Mouse (Mus musculus): ENCODE data around the gene Crybb3.

Gene Crybb3

GRCm38 (mm10) chr5:113102455-113102854, 21.1 kb upstream of the Crybb3 start:
- no peak for DNase-seq (ENCODE audit: low read depth)

DNA sequence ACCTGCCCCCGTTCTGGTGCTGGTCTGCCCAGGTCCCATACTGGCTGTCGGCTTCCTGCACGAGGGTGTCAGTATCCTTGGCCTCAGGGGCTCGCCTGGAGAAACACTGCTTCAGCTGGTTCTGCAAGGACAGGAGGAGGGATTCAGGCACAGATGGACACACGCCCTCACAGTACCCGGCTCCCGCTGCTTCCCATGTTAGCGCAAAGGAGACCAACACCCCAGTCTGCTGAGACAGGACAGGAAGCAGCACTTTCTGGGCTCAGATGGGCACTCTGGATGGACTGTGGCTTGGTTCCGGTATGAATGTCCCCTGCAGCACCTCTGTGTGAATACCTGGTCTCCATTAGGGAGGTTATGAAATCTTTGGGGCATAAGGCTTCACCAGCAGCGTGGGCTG, 20.1 kb upstream of the Crybb3 start:
- no peak for DNase-seq (ENCODE audit: low read depth)

DNA sequence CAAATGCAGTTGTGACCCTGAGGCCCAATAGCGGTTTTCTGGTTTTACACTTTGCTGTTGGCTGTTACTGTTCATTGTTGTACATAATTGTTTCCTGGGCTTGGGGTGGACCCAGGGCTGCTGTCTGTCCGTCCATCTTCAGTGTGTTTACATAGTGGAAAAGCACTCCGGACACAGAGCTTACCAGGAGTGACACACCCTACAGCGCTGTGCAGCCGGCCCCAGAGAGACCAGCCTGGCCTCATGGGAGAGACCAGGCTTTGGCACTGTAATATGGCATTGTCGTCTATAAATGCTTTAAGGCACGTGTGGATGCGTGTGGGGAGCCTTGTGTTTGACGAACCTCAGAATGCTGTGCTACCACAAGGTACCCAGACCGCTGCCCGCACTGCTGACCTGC, 19.0 kb upstream of the Crybb3 start:
- DNase-seq (ENCODE audit: low read depth): no peak

GRCm38 (mm10) chr5:113099546-113099945, 18.2 kb upstream of the Crybb3 start:
- DNase-seq (ENCODE audit: low read depth): peak; percentile 82

- DNase-seq (ENCODE audit: low read depth): no peak
Measured at GRCm38 (mm10) chr5:113097551-113097950, 16.2 kb upstream of the Crybb3 start.

DNA sequence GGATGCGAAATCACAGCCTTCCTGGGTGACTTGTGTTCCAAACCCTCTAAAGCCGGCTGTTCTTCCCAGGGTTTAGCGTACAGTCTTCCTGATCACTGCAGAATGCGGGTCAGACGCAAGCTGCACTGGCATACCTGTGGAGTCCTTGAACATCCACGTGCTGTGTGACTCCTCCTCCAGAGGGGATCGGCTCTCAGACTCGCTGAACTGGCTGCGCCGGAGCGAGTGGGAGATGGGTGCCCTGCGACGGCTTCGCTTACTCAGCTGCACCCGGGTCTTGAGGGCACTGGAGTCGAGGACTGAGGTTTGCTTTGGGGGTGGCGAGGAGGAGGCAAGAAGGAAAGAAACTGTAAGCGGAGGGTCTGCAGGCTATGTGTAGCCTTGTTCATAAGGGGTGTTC, 14.1 kb upstream of the Crybb3 start:
- DNase-seq (ENCODE audit: low read depth): no peak

- no peak for DNase-seq (ENCODE audit: low read depth)
Measured at GRCm38 (mm10) chr5:113092406-113092805, 11.0 kb upstream of the Crybb3 start.

GRCm38 (mm10) chr5:113091162-113091561, 9.8 kb upstream of the Crybb3 start:
- peak; percentile 51 for DNase-seq (ENCODE audit: low read depth)

- no peak for DNase-seq (ENCODE audit: low read depth)
Measured at GRCm38 (mm10) chr5:113090750-113091149, 9.4 kb upstream of the Crybb3 start.

DNA sequence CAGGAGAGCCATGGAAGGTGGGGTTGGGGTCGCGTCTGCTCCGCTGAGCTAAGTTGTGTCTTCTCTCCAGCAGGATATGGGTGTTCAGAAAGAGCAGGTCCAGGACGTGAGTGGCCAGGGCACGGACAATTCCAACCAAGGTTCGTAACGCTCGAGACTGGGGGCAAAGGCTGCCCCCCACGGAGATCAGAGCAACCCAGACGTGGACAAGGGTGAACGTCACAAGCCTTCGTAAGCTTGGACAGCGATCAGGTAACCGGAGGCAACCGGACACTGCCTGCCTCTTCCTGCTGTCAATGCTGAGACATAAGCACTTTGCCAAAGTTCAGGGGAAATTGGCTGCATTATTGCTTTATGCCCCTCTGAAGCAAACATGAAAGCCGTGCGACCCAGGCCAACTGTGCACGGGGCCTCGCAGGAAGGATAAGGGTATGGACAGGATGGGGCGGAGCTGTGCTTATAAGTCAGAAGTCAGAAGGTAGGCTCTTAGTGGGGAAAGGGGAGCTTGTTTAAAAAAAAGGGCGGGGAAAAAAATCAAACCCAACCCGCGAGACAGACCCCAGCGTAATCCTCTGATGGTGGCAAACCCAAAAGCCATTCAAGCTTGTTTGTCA, 8.8 kb upstream of the Crybb3 start:
- DNase-seq (ENCODE audit: low read depth): no peak

GRCm38 (mm10) chr5:113087465-113087864, 6.1 kb upstream of the Crybb3 start:
- DNase-seq (ENCODE audit: low read depth): no peak

GRCm38 (mm10) chr5:113086990-113087389, 5.6 kb upstream of the Crybb3 start:
- no peak for DNase-seq (ENCODE audit: low read depth)

DNA sequence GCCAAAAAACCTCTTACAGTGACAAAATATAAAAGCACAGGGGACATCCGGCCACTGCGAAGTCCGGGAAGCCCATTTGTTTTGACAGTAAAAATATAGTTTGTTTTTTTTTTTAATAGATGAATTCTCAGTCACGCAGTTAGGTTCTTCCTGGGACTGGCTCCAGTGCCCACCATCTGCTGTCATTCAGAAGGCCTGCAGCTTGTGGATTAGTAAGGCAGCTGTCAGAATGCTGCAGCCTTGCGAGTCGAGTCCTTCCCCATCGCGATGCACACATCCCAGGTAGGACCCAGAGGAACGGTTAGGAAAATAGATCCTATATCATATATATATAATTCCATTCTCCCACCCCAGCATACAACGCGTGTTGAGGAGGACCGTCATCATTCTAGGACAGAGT, 5.1 kb upstream of the Crybb3 start:
- no peak for DNase-seq (ENCODE audit: low read depth)

GRCm38 (mm10) chr5:113085931-113086330, 4.5 kb upstream of the Crybb3 start:
- no peak for DNase-seq (ENCODE audit: low read depth)

DNA sequence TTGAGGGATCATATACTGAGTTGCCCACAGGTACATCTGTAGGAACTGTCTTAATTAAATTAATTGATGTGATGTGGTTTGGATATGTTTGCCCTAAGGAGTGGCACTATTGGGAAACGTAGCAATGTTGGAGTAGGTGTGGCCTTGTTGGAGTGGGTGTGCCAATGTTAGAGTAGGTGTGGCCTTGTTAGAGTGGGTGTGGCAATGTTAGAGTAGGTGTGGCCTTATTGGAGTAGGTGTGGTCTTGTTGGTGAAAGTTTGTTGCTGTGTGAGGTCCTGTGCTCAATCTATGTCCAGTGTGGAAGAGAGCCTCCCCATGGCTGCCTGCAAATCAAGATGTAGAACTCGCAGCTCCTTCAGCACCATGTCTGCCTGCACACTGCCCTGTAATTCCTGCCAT, 2.9 kb upstream of the Crybb3 start:
- DNase-seq (ENCODE audit: low read depth): no peak

- no peak for DNase-seq (ENCODE audit: low read depth)
Measured at GRCm38 (mm10) chr5:113082356-113083168, 1.2 kb upstream of the Crybb3 start.

GRCm38 (mm10) chr5:113081020-113081419, 364 bp downstream of the Crybb3 start:
- no peak for DNase-seq (ENCODE audit: low read depth)

DNA sequence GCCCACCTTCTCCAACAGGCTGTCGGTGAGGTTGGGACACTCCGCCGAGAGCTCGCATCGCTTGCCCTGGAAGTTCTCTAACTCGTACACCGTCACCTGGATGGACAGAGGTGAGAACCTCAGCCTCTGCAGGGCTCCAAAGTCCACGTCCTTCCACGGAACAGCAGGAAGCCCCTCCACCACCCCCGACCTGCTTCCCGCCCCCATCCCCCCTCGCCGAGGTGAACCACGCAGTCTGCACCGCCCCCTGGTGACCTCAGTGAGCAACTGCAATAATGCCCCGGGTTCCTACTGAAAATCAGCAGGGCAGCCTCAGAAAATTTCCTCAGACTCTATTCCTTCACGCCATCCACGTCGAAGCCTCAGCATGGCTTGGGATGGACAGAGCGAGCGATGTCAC, 1.6 kb downstream of the Crybb3 start:
- peak; percentile 36 for DNase-seq (ENCODE audit: low read depth)

GRCm38 (mm10) chr5:113078686-113079085, 2.7 kb downstream of the Crybb3 start:
- peak; percentile 44 for DNase-seq (ENCODE audit: low read depth)

GRCm38 (mm10) chr5:113070017-113070416, 11.4 kb downstream of the Crybb3 start, which contains the start of gene Crybb2:
TSS of gene Crybb2 (minus strand) at chr5:113070117.
- DNase-seq (ENCODE audit: low read depth): no peak

DNA sequence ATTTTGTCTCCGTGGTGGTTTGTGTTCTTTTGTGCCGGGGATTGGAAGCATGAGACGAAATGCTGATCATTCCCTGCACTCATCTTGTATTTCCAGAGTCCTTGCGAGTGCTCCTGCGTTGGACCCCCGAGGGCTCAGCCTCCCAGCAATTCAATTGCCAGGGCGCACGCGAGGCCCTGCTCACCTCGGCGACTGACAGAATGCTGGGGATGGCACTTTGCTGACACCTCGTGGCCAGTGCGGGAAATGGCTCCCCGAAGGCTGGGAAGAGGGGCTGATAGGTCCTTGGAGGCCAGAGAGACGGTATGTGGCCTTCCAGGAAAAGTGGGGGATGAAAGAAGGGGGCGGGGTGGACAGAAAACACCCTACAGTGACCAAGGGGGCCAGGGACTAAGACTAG, 27.1 kb downstream of the Crybb3 start:
- peak; percentile 68 for DNase-seq (ENCODE audit: low read depth)

- DNase-seq (ENCODE audit: low read depth): no peak
Measured at GRCm38 (mm10) chr5:113050581-113051185, 30.7 kb downstream of the Crybb3 start.

DNA sequence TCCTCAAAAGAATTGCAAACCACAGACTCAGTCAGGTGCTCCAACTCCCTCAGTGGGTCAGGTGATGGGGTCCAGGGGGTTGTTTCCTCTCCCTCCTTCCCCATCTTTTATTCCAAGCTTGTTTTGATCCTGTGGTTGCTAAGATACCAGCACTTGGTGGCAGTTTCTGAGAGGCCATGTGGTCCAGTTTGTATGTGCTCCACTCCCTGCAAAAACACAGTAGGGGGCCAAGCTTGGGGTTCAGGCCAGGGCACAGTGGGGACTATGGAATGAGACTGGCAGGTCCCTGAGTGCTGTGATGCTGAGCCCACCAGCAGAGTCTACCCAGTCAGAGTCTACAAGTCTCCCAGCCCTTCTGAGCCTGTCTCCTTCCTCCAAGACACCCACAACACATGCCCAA, 31.5 kb downstream of the Crybb3 start:
- DNase-seq (ENCODE audit: low read depth): no peak
